Mouse (Mus musculus) urinary bladder, postnatal 25 days (tissue): ENCODE data around the gene Trim28.

Source experiments
- DNase-seq: peaks from one replicate; pipeline ENCODE4 v3.0.0; 2022; ENCODE audit warnings: low spot score

Trim28 gene

GRCm38 (mm10) chr7:13001584-13001983, 2.7 kb downstream of the Trim28 start:
- DNase-seq, result no peak

- DNase-seq, result no peak
Observed at GRCm38 (mm10) chr7:13003380-13003779, 4.5 kb downstream of the Trim28 start.

- no peak for DNase-seq
Observed at GRCm38 (mm10) chr7:13006011-13006410, 7.1 kb downstream of the Trim28 start.

- DNase-seq, result no peak
Observed at GRCm38 (mm10) chr7:13006531-13006930, 7.6 kb downstream of the Trim28 start.

- no peak for DNase-seq
Observed at GRCm38 (mm10) chr7:13007341-13008092, 8.6 kb downstream of the Trim28 start.

GRCm38 (mm10) chr7:13009143-13010004, 10.5 kb downstream of the Trim28 start:
- peak; percentile 83 for DNase-seq

GRCm38 (mm10) chr7:13010005-13010908, 11.3 kb downstream of the Trim28 start, which contains the start of gene Zbtb45:
TSS of gene Zbtb45 (minus strand) at chr7:13010034.
- no peak for DNase-seq

GRCm38 (mm10) chr7:13013671-13014070, 14.8 kb downstream of the Trim28 start:
- no peak for DNase-seq

GRCm38 (mm10) chr7:13014275-13014839, 15.4 kb downstream of the Trim28 start:
- DNase-seq, result no peak

- DNase-seq, result no peak
Observed at GRCm38 (mm10) chr7:13015217-13015616, 16.3 kb downstream of the Trim28 start.

- DNase-seq, result peak; percentile 62
Observed at GRCm38 (mm10) chr7:13022773-13023535, 24.0 kb downstream of the Trim28 start.

GRCm38 (mm10) chr7:13023928-13024731, 25.2 kb downstream of the Trim28 start:
- peak; percentile 95 for DNase-seq

GRCm38 (mm10) chr7:13024805-13025204, 25.9 kb downstream of the Trim28 start:
- peak; percentile 72 for DNase-seq

- no peak for DNase-seq
Observed at GRCm38 (mm10) chr7:13025511-13026112, 26.7 kb downstream of the Trim28 start.

GRCm38 (mm10) chr7:13028986-13029385, 30.1 kb downstream of the Trim28 start:
- DNase-seq, result no peak

GRCm38 (mm10) chr7:13031069-13031468, 32.2 kb downstream of the Trim28 start:
- no peak for DNase-seq

- no peak for DNase-seq
Observed at GRCm38 (mm10) chr7:13031983-13032382, 33.1 kb downstream of the Trim28 start.

GRCm38 (mm10) chr7:13032541-13032940, 33.6 kb downstream of the Trim28 start:
- DNase-seq, result no peak

- no peak for DNase-seq
Observed at GRCm38 (mm10) chr7:13033451-13034147, 34.7 kb downstream of the Trim28 start.
